Mouse (Mus musculus) olfactory bulb, adult 2 months (tissue): Measurements from ENCODE around the gene Bod1. TPM values are rescaled to one million over a fixed set of nuclear protein-coding genes. Genes with fewer than 3 reads are reported as not detected.

Source experiments
- H3K27ac ChIP-seq: fragments of 200-500 bp; 2 replicates; pipeline ENCODE4 v1.5.1; 2012; ENCODE audit warnings: low read depth, low read length; ENCODE audit not compliant: insufficient read depth
- H3K4me1 ChIP-seq: fragments of 200-500 bp; 2 replicates; pipeline ENCODE4 v1.6.1; 2012; ENCODE audit warnings: low read length; ENCODE audit not compliant: control insufficient read depth, insufficient read depth
- H3K4me3 ChIP-seq: fragments of 200-500 bp; 2 replicates; pipeline ENCODE4 v1.5.1; 2012; ENCODE audit warnings: mild to moderate bottlenecking, low read depth, low read length, moderate library complexity; ENCODE audit not compliant: insufficient read depth
- CTCF ChIP-seq: fragments of 200-500 bp; IDR thresholded peaks from 2 replicates; pipeline ENCODE4 v1.5.1; 2012; ENCODE audit warnings: low read depth, mild to moderate bottlenecking, low read length, moderate library complexity; ENCODE audit not compliant: insufficient read depth
- POLR2A ChIP-seq: fragments of 200-500 bp; IDR thresholded peaks from 2 replicates; pipeline ENCODE4 v1.6.1; 2012; ENCODE audit warnings: mild to moderate bottlenecking, low read depth, low read length, moderate library complexity; ENCODE audit not compliant: insufficient read depth
- WGBS: fragments of 180-500 bp; shearing (Covaris S2); methylation state at CpG from one replicate; pipeline ENCODE4 v1.1.7; 2018; 5-methylcytosine and 5-hydroxymethylcytosine counted together
- polyA plus RNA-seq: library from polyadenylated mRNA; stranded (reverse); fragments of >200 nt; gene quantifications from 2 replicates; pipeline ENCODE4 v1.2.4, GENCODE M21; 2012; ENCODE audit warnings: low replicate concordance; ENCODE audit not compliant: missing spikeins, insufficient read depth, insufficient read length

The Bod1 gene
- polyA plus RNA-seq, 1 experiment = not detected

GRCm38 (mm10) chr11:31675430-31675829 lies 3.7 kb upstream of the Bod1 start:
- H3K4me1 ChIP-seq = peaks cover 14% of the 10 kb centered on the region
- TF ChIP-seq CTCF (no peak), POLR2A (no peak)
- no peak overlapping the region for H3K27ac ChIP-seq
- H3K4me3 ChIP-seq = no peak overlapping the region
- 18% methylated on average over 2 of the region's 2 CpGs for WGBS

DNA sequence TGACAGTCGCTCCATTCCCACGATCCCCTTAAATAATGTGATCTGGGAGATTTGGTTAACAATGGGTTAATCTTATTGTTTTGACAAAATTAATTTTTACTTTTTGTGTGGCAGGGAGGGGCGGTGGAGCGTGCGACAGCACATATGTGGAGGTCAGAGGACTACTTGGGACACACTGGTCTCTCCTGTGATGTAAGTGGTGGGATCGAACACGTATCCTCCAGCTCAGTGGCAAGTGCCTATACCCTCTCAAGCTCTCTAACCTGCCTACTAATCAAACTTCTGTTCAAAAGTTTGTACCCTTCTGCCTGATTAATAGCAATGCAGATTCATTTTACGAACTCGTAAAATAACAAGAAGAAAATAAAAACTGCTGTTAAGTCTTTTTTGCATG lies 482 bp upstream of the Bod1 start:
- TF ChIP-seq CTCF (no peak), POLR2A (no peak)
- H3K27ac ChIP-seq = no peak overlapping the region
- peak overlapping the region; percentile 89 for H3K4me3 ChIP-seq
- 12% methylated on average over 9 of the region's 9 CpGs for WGBS
- H3K4me1 ChIP-seq = peaks cover 8% of the 10 kb centered on the region

DNA sequence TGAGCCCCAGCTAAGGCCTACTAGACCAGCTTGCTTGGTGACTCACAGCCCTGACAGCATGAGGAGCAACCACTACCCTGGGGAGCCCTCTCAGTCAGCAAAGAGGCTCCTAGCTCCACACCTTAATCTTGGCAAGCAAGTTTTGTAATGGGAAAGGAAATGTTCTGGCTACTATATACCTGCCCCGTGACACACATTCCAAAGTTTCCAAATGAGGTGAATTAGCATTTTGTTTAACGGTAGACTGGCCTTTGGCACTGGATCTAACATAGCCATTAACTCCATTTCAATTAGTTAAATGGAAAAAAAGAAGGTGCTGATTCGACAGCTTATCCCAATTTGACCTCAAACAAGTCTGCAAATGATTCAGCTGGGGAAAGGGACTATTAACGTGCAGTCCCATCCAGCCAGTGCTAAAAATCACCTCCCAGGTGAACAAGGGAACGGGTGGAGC lies 1.2 kb downstream of the Bod1 start:
- no peak for TF ChIP-seq CTCF
- TF ChIP-seq POLR2A = no peak
- Histone ChIP-seq H3K4me3 (no peak overlapping the region), H3K27ac (no peak overlapping the region), H3K4me1 (peaks cover 4% of the 10 kb centered on the region)
- WGBS = 27% methylated on average over 5 of the region's 5 CpGs

DNA sequence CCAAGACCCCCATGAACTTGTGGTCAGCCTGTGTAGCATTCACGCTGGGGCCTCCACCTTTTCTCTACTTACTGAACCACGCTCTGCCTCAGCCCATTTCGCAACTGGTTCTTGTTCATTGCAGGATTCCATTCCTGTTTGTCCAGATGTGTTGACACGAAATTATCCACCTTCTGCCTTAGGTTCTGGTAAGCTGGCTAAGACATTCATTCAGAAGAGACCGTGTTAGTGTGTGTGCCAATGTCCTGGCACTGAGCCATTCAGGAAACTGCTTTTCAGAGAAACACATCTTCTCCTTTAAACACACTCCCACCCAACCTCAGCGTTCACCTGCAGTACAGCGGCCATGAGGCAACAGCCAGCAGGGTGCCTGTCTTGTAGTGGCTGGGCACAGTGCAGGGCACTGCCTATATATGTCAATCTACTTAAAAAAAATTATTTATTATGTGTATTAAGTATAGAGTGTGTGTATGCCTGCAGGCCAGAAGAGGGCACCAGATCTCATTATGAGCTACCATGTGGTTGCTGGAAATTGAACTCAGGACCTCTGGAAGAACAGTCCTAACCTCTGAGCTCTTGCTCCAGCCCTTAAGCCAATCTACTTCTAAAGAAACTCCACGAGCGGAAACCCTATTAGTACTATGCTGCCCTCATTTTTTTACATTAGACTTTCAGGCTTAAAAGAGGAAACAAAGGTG lies 2.4 kb downstream of the Bod1 start:
- TF ChIP-seq CTCF = no peak
- no peak for TF ChIP-seq POLR2A
- Histone ChIP-seq H3K27ac (no peak overlapping the region), H3K4me1 (peaks cover 4% of the 10 kb centered on the region), H3K4me3 (no peak overlapping the region)
- WGBS = 86% methylated on average over 9 of the region's 9 CpGs

GRCm38 (mm10) chr11:31664186-31664585 lies 7.5 kb downstream of the Bod1 start:
- no peak overlapping the region for H3K27ac ChIP-seq
- H3K4me3 ChIP-seq = no peak overlapping the region
- WGBS = 53% methylated on average over 2 of the region's 2 CpGs
- peaks cover 2% of the 10 kb centered on the region; the same call in 1 of the 2 replicates for H3K4me1 ChIP-seq
- no peak for TF ChIP-seq POLR2A
- no peak for TF ChIP-seq CTCF

DNA sequence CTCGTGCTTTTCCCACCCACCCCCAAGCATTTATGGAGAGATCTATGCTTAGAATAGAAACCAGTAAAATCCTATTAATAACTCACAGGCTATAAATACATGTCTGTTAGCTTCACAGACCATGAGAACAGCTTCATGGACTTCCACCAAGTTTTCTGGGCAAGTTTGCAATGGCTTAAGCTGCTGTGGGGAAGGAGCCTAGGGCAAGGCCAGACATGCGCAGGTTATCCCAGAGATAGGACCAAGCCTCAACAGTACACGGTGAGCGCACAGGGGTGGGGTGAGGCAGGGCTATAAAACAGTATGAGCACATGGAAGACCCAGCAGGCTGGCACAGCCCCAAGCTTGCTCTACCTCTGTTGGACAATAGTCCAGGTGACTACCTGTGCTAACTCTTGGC lies 8.2 kb downstream of the Bod1 start:
- H3K4me3 ChIP-seq = no peak overlapping the region
- TF ChIP-seq POLR2A (no peak), CTCF (no peak)
- WGBS = 78% methylated on average over 4 of the region's 4 CpGs
- no peak overlapping the region for H3K27ac ChIP-seq
- H3K4me1 ChIP-seq = peaks cover 2% of the 10 kb centered on the region; the same call in 1 of the 2 replicates

DNA sequence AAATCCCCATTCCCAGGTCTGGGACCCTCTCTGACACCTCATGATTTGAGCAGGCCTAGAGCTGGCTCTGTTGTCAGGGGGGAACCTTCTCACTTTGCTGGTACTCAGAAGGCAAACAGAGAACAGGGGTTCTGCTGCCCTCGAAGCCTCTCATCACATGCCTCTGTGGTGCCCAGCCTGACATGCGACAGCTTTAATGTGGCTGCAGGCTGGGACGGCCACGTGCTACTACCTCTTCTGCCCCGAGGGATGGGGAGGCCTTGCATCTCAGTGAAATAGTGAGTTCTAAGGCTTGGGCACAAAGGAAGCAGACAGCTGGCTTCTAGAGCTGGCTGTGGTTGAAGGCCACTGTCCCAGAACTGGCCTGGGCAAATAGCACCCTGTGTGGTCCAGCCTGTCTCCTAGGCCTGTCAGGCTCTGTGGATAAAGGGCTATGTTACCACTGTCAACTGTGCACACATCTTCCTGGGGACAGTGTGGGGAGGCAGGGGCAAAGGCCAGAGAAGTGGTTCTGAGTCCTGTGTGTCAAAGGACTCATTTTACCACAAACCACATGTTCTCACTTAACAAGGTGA lies 8.7 kb downstream of the Bod1 start:
- Histone ChIP-seq H3K4me1 (peaks cover 2% of the 10 kb centered on the region; the same call in 1 of the 2 replicates), H3K4me3 (no peak overlapping the region), H3K27ac (no peak overlapping the region)
- WGBS = 79% methylated on average over 5 of the region's 5 CpGs
- TF ChIP-seq CTCF = no peak
- TF ChIP-seq POLR2A = no peak

GRCm38 (mm10) chr11:31662214-31662613 lies 9.5 kb downstream of the Bod1 start:
- Histone ChIP-seq H3K4me3 (no peak overlapping the region), H3K4me1 (peaks cover 2% of the 10 kb centered on the region; the same call in 1 of the 2 replicates), H3K27ac (no peak overlapping the region)
- TF ChIP-seq CTCF (no peak), POLR2A (no peak)
- WGBS = 84% methylated on average over 7 of the region's 7 CpGs

DNA sequence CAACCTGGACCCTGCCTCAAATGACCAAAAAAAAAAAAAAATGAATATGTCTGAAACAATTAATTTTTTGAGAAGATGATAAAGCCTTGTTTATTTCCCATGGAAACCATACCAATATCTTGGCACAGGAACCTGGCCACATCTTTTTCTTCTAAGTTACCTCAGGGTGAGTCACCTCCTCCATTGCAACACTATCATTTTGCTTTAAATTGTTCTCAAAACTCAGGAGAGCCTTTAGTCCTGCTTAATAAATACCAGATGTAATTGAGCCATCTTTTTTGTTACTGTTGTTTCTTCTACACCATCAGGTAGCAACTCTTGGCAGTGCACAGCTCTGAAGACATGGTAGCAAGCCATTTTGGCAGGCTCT lies 13.9 kb downstream of the Bod1 start:
- Histone ChIP-seq H3K4me3 (no peak overlapping the region), H3K27ac (no peak overlapping the region), H3K4me1 (no peaks in the 10 kb centered on the region)
- TF ChIP-seq CTCF (no peak), POLR2A (no peak)
